Mouse (Mus musculus): ENCODE results near the gene Atp4a. TPM values are rescaled to one million over a fixed set of nuclear protein-coding genes. Genes with fewer than 3 reads are reported as not detected.

Atp4a gene
- polyA plus RNA-seq, 1 experiment from 2014 or later = 2.1 TPM

DNA sequence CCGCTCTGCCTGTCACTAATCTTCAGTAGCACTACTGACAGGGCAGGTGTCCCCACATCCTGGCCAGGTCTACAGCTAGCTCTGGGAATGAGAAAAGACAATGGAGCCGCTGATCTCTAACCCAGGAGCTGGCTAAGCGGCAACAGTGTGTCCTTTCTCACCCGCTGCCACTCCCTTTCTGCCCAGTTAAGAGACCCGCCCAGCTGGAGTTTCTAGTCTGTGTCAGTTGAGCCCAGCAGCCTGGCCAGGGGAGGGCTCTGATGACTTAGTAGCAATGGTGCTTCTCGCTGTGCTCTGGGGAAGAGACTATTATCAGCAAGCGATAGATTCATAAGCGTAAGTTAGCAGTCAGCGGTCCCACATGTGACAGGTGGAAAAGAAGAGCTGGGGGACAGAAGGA, 57.2 kb downstream of the Atp4a start:
- Histone ChIP-seq H3K9ac (no peak overlapping the region), H3K4me1 (replicated peaks; ENCODE audit: control insufficient read depth, insufficient read depth, low read length) (no peaks in the 10 kb centered on the region), H3K27me3 (ENCODE audit: control insufficient read depth, insufficient read depth, low read length) (no peaks in the 10 kb centered on the region; the same call in 1 of the 2 replicates), H3K9me3 (ENCODE audit: control insufficient read depth, low read length) (no peaks in the 10 kb centered on the region), H3K4me2 (replicated peaks) (no peak overlapping the region), H3K36me3 (replicated peaks; ENCODE audit: control insufficient read depth, insufficient read depth) (no peaks in the 10 kb centered on the region), H3K4me3 (replicated peaks; ENCODE audit: low read length) (no peak overlapping the region), H3K27ac (no peak overlapping the region)
- ATAC-seq (ENCODE audit: low FRiP score) = no peak
- 32% methylated on average over 9 of the region's 9 CpGs for WGBS
- no peak for DNase-seq (ENCODE audit: low spot score)

Other genes with a start within 250 kb of the Atp4a start
- gene Prodh2, start 218.6 kb upstream of the Atp4a start, polyA plus RNA-seq (2014; fragmentation: Nextera tagmentation; extraction: Ambion mirVana) = 0.48 TPM in 1 of 2 replicates, not detected in the other
- 112 TPM in 2 replicates for gene Arhgap33, start 177.1 kb upstream of the Atp4a start, polyA plus RNA-seq (2014; fragmentation: Nextera tagmentation; extraction: Ambion mirVana)
- 9.3 and 12.6 TPM in 2 replicates for gene Hspb6, start 160.0 kb upstream of the Atp4a start, polyA plus RNA-seq (2014; fragmentation: Nextera tagmentation; extraction: Ambion mirVana)
- gene Proser3, start 159.9 kb upstream of the Atp4a start, polyA plus RNA-seq (2014; fragmentation: Nextera tagmentation; extraction: Ambion mirVana) = 10.4 and 11.0 TPM in 2 replicates
- gene Lin37, start 152.4 kb upstream of the Atp4a start, polyA plus RNA-seq (2014; fragmentation: Nextera tagmentation; extraction: Ambion mirVana) = 49.2 and 49.4 TPM in 2 replicates
- gene U2af1l4, start 148.9 kb upstream of the Atp4a start, polyA plus RNA-seq (2014; fragmentation: Nextera tagmentation; extraction: Ambion mirVana) = 88.7 and 105 TPM in 2 replicates
- gene Gm49396, start 148.9 kb upstream of the Atp4a start, polyA plus RNA-seq (2014; fragmentation: Nextera tagmentation; extraction: Ambion mirVana) = 6.5 and 9.2 TPM in 2 replicates
- gene Psenen, start 148.6 kb upstream of the Atp4a start, polyA plus RNA-seq (2014; fragmentation: Nextera tagmentation; extraction: Ambion mirVana) = 109 and 118 TPM in 2 replicates
- 2.2 and 3.1 TPM in 2 replicates for gene Igflr1, start 146.8 kb upstream of the Atp4a start, polyA plus RNA-seq (2014; fragmentation: Nextera tagmentation; extraction: Ambion mirVana)
- gene Kmt2b, start 123.5 kb upstream of the Atp4a start, polyA plus RNA-seq (2014; fragmentation: Nextera tagmentation; extraction: Ambion mirVana) = 11.4 and 12.9 TPM in 2 replicates
- gene Zbtb32, start 113.3 kb upstream of the Atp4a start, polyA plus RNA-seq (2014; fragmentation: Nextera tagmentation; extraction: Ambion mirVana) = 0.35 and 0.42 TPM in 2 replicates
- 0.43 and 0.76 TPM in 2 replicates for gene Upk1a, start 99.4 kb upstream of the Atp4a start, polyA plus RNA-seq (2014; fragmentation: Nextera tagmentation; extraction: Ambion mirVana)
- gene Cox6b1, start 86.1 kb upstream of the Atp4a start, polyA plus RNA-seq (2014; fragmentation: Nextera tagmentation; extraction: Ambion mirVana) = 1,184 and 1,299 TPM in 2 replicates
- gene Etv2, start 76.4 kb upstream of the Atp4a start, polyA plus RNA-seq (2014; fragmentation: Nextera tagmentation; extraction: Ambion mirVana) = 0.19 TPM in 1 of 2 replicates, not detected in the other
- gene Rbm42, start 61.9 kb upstream of the Atp4a start, polyA plus RNA-seq (2014; fragmentation: Nextera tagmentation; extraction: Ambion mirVana) = 115 and 118 TPM in 2 replicates
- gene Haus5, start 47.2 kb upstream of the Atp4a start, polyA plus RNA-seq (2014; fragmentation: Nextera tagmentation; extraction: Ambion mirVana) = 20.0 and 20.6 TPM in 2 replicates
- gene Pmis2, start 40.6 kb upstream of the Atp4a start, polyA plus RNA-seq (2014; fragmentation: Nextera tagmentation; extraction: Ambion mirVana) = not detected in 2 replicates
- gene 2200002J24Rik, start 13.3 kb upstream of the Atp4a start, polyA plus RNA-seq (2014; fragmentation: Nextera tagmentation; extraction: Ambion mirVana) = not detected in 2 replicates
- gene Tmem147, start 17.3 kb downstream of the Atp4a start, polyA plus RNA-seq (2014; fragmentation: Nextera tagmentation; extraction: Ambion mirVana) = 281 and 319 TPM in 2 replicates
- gene Gapdhs, start 31.5 kb downstream of the Atp4a start, polyA plus RNA-seq (2014; fragmentation: Nextera tagmentation; extraction: Ambion mirVana) = 0.14 and 1.3 TPM in 2 replicates
- 0.65 and 2.1 TPM in 2 replicates for gene Sbsn, start 39.3 kb downstream of the Atp4a start, polyA plus RNA-seq (2014; fragmentation: Nextera tagmentation; extraction: Ambion mirVana)
- 2.2 and 2.4 TPM in 2 replicates for gene Dmkn, start 51.5 kb downstream of the Atp4a start, polyA plus RNA-seq (2014; fragmentation: Nextera tagmentation; extraction: Ambion mirVana)
- not detected in 2 replicates for gene Krtdap, start 75.7 kb downstream of the Atp4a start, polyA plus RNA-seq (2014; fragmentation: Nextera tagmentation; extraction: Ambion mirVana)
- gene Ffar2, start 111.6 kb downstream of the Atp4a start, polyA plus RNA-seq (2014; fragmentation: Nextera tagmentation; extraction: Ambion mirVana) = 0.22 TPM in 1 of 2 replicates, not detected in the other
- gene Ffar3, start 144.0 kb downstream of the Atp4a start, polyA plus RNA-seq (2014; fragmentation: Nextera tagmentation; extraction: Ambion mirVana) = not detected in 2 replicates
- not detected in 2 replicates for gene Ffar1, start 149.4 kb downstream of the Atp4a start, polyA plus RNA-seq (2014; fragmentation: Nextera tagmentation; extraction: Ambion mirVana)
- 0.17 TPM in 1 of 2 replicates, not detected in the other for gene Cd22, start 168.1 kb downstream of the Atp4a start, polyA plus RNA-seq (2014; fragmentation: Nextera tagmentation; extraction: Ambion mirVana)
- 3.4 and 4.3 TPM in 2 replicates for gene Mag, start 202.7 kb downstream of the Atp4a start, polyA plus RNA-seq (2014; fragmentation: Nextera tagmentation; extraction: Ambion mirVana)
- not detected in 2 replicates for gene Hamp2, start 212.5 kb downstream of the Atp4a start, polyA plus RNA-seq (2014; fragmentation: Nextera tagmentation; extraction: Ambion mirVana)
- gene Hamp, start 231.8 kb downstream of the Atp4a start, polyA plus RNA-seq (2014; fragmentation: Nextera tagmentation; extraction: Ambion mirVana) = not detected in 2 replicates
- gene Usf2, start 244.6 kb downstream of the Atp4a start, polyA plus RNA-seq (2014; fragmentation: Nextera tagmentation; extraction: Ambion mirVana) = 24.9 and 26.5 TPM in 2 replicates

All from hindbrain, embryonic 14.5 days (tissue).